Mouse (Mus musculus) CH12.LX (cell line): Measurements from ENCODE around the gene Tmem38b. TPM values are rescaled to one million over a fixed set of nuclear protein-coding genes. Genes with fewer than 3 reads are reported as not detected.

ENCODE experiments used
- DNase-seq: peaks from one replicate; pipeline ENCODE4 v3.0.0-alpha.2; 2013; ENCODE audit errors: extremely low read depth
- H3K27ac ChIP-seq: 2 replicates; pipeline ENCODE4 v1.5.1; 2012; ENCODE audit warnings: low read depth, mild to moderate bottlenecking, control low read depth, moderate library complexity; ENCODE audit not compliant: insufficient read depth
- H3K27me3 ChIP-seq: replicated peaks from 2 replicates; pipeline ENCODE3; 2012; ENCODE audit warnings: inconsistent platforms
- H3K36me3 ChIP-seq, 2 experiments: replicated peaks in 1 of 2; 2 replicates each; pipeline versions ENCODE3 to v1.6.1; 2012; ENCODE audit warnings: inconsistent platforms in 1 of 2, low read length in 1 of 2, mild to moderate bottlenecking in 1 of 2, mixed read lengths in 1 of 2, moderate library complexity in 1 of 2; ENCODE audit not compliant: control insufficient read depth in 1 of 2, insufficient read depth in 1 of 2
- H3K4me1 ChIP-seq, 2 experiments: 2 replicates each; pipeline ENCODE4 v1.6.1; 2012; ENCODE audit warnings: inconsistent platforms in 1 of 2, moderate library complexity in 1 of 2; ENCODE audit not compliant: insufficient read depth in 2 of 2, control insufficient read depth in 1 of 2
- H3K4me2 ChIP-seq: 2 replicates; pipeline ENCODE4 v1.6.1; 2012; ENCODE audit warnings: low read depth, mild to moderate bottlenecking, control low read depth; ENCODE audit not compliant: poor library complexity, insufficient read depth, severe bottlenecking
- H3K4me3 ChIP-seq, 3 experiments: fragments of 150-350 bp in 1 of 3; sonication (generic) in 1 of 3; replicated peaks in 1 of 3; 2 replicates each; pipeline versions ENCODE3 to v1.5.1; 2011 to 2012; ENCODE audit warnings: low read depth in 2 of 3, low read length in 2 of 3, mild to moderate bottlenecking in 2 of 3, moderate library complexity in 2 of 3, control low read depth in 1 of 3, improper control_type of control experiment in 1 of 3, inconsistent platforms in 1 of 3, mixed read lengths in 1 of 3; ENCODE audit not compliant: poor library complexity in 1 of 3
- H3K79me2 ChIP-seq: replicated peaks from 2 replicates; pipeline ENCODE4 v1.6.1; 2012; ENCODE audit warnings: mild to moderate bottlenecking, moderate library complexity; ENCODE audit not compliant: control insufficient read depth, poor library complexity, insufficient read depth, severe bottlenecking; ENCODE audit errors: extremely low read depth
- H3K9ac ChIP-seq: 2 replicates; pipeline ENCODE4 v1.6.1; 2012; ENCODE audit warnings: low read depth, mild to moderate bottlenecking, control low read depth, moderate library complexity; ENCODE audit not compliant: insufficient read depth
- H3K9me3 ChIP-seq: replicated peaks from 2 replicates; pipeline ENCODE3; 2012; ENCODE audit warnings: low read length, inconsistent platforms, mixed read lengths
- BHLHE40 ChIP-seq: IDR thresholded peaks from 2 replicates; pipeline ENCODE4 v1.6.1; 2011; ENCODE audit warnings: mild to moderate bottlenecking, low read depth, low read length, improper control_type of control experiment
- CHD1 ChIP-seq: IDR thresholded peaks from 2 replicates; pipeline ENCODE4 v1.6.1; 2012; ENCODE audit warnings: low read depth, low read length, improper control_type of control experiment, inconsistent platforms
- ELF1 ChIP-seq: IDR thresholded peaks from 2 replicates; pipeline ENCODE4 v1.6.1; 2014; ENCODE audit warnings: low read depth, mild to moderate bottlenecking, inconsistent platforms, low read length, improper control_type of control experiment
- ETS1 ChIP-seq: conservative IDR thresholded peaks from 2 replicates; pipeline ENCODE4 v1.6.1; 2012; ENCODE audit warnings: low read depth, mild to moderate bottlenecking, inconsistent platforms, low read length, improper control_type of control experiment, moderate library complexity
- JUN ChIP-seq: IDR thresholded peaks from 2 replicates; pipeline ENCODE4 v1.6.1; 2011; ENCODE audit warnings: low read depth, mild to moderate bottlenecking, low read length, improper control_type of control experiment, moderate library complexity; ENCODE audit not compliant: insufficient read depth
- JUND ChIP-seq: conservative IDR thresholded peaks from 2 replicates; pipeline ENCODE4 v1.6.1; 2011; ENCODE audit warnings: low read depth, low read length, improper control_type of control experiment
- MAFK ChIP-seq: IDR thresholded peaks from 2 replicates; pipeline ENCODE4 v1.6.1; 2011; ENCODE audit warnings: low read length, improper control_type of control experiment; ENCODE audit not compliant: insufficient replicate concordance
- MAZ ChIP-seq: IDR thresholded peaks from 2 replicates; pipeline ENCODE4 v1.6.1; 2012; ENCODE audit warnings: low read depth, mild to moderate bottlenecking, inconsistent platforms, low read length, improper control_type of control experiment, moderate library complexity
- POLR2A ChIP-seq: IDR thresholded peaks from 2 replicates; pipeline ENCODE4 v1.6.1; 2011; ENCODE audit warnings: low read depth, mild to moderate bottlenecking, improper control_type of control experiment, low read length
- USF1 ChIP-seq: IDR thresholded peaks from 2 replicates; pipeline ENCODE4 v1.6.1; 2014; ENCODE audit warnings: low read depth, mild to moderate bottlenecking, inconsistent platforms, low read length, improper control_type of control experiment
- USF2 ChIP-seq: conservative IDR thresholded peaks from 2 replicates; pipeline ENCODE4 v1.6.1; 2011; ENCODE audit warnings: low read depth, low read length, improper control_type of control experiment
- ZC3H11A ChIP-seq: IDR thresholded peaks from 2 replicates; pipeline ENCODE4 v1.6.1; 2012; ENCODE audit warnings: low read depth, mild to moderate bottlenecking, inconsistent platforms, low read length, improper control_type of control experiment
- ZKSCAN1 ChIP-seq: IDR thresholded peaks from 2 replicates; pipeline ENCODE4 v1.6.1; 2012; ENCODE audit warnings: low read depth, inconsistent platforms, low read length, improper control_type of control experiment, borderline replicate concordance
- ZNF384 ChIP-seq: IDR thresholded peaks from 2 replicates; pipeline ENCODE4 v1.6.1; 2012; ENCODE audit warnings: low read depth, low read length, improper control_type of control experiment, inconsistent platforms
- dilution Hi-C: fragments of 300-500 bp; cut with MboI; formaldehyde crosslinking; loops from 2 replicates; pipeline ENCODE4 v1.14.3; 2020; ENCODE audit warnings: low sequenced_read_pairs; ENCODE audit not compliant: extremely low pct_unique_long_range_greater_than_20kb, extremely low pct_ligation_motif_present
- in situ Hi-C: fragments of 300-500 bp; cut with MboI; formaldehyde crosslinking; loops from 3 replicates; pipeline ENCODE4 v1.14.3; 2019; ENCODE audit warnings: low sequenced_read_pairs, low pct_ligation_motif_present, low pct_unique_long_range_greater_than_20kb, mixed read lengths
- polyA plus RNA-seq: library from polyadenylated mRNA; unstranded; fragments of >175 nt; gene quantifications from 2 replicates; pipeline ENCODE4 v1.2.1, GENCODE M21; 2012; ENCODE audit warnings: low read depth; ENCODE audit not compliant: insufficient read length
- total RNA-seq, 2 experiments: library from RNA; depleted of rRNA; stranded (reverse); fragments of 300-350 nt in 1 of 2; fragments of >200 nt in 1 of 2; gene quantifications; 2 replicates each; pipeline ENCODE4 v1.2.3; 2012 to 2014

Tmem38b gene
- total and polyA plus RNA-seq, 3 experiments = 5.9 to 10.8 (median 10.5) TPM

GRCm38 (mm10) chr4:53782216-53783070 is 43.4 kb upstream of the Tmem38b start:
- DNase-seq = no peak
- Histone ChIP-seq H3K9ac (no peak overlapping the region), H3K4me1 (peaks cover 2 to 24% of the 10 kb centered on the region in 2 experiments; a peak in 3 of 4 replicates), H3K79me2 (no peaks in the 10 kb centered on the region), H3K4me3 (no peak overlapping the region)
- dilution Hi-C loops = no loop called here
- TF ChIP-seq MAFK = no peak
- TF ChIP-seq CHD1 = no peak
- TF ChIP-seq ZC3H11A = no peak
- no peak for TF ChIP-seq POLR2A
- TF ChIP-seq ZKSCAN1 = peak; percentile 51; the same call in 1 of the 2 replicates
- TF ChIP-seq JUND = no peak
- TF ChIP-seq ELF1 = no peak
- peak; percentile 77 for TF ChIP-seq ZNF384
- no peak for TF ChIP-seq MAZ
- TF ChIP-seq, all 38 proteins: peak for 2
- no peaks in the 10 kb centered on the region for H3K27me3 ChIP-seq
- H3K36me3 ChIP-seq = no peaks in the 10 kb centered on the region
- no peak overlapping the region for H3K27ac ChIP-seq
- peak overlapping the region; percentile 38; the same call in 1 of the 2 replicates for H3K4me2 ChIP-seq
- H3K9me3 ChIP-seq = no peaks in the 10 kb centered on the region
- in situ Hi-C loops = no loop called here

GRCm38 (mm10) chr4:53785746-53786398 is 40.0 kb upstream of the Tmem38b start:
- TF ChIP-seq CHD1 = no peak
- peak; percentile 62 for TF ChIP-seq USF1
- TF ChIP-seq BHLHE40 = peak; percentile 70
- no peak for TF ChIP-seq JUN
- TF ChIP-seq USF2 = peak; percentile 69
- 0 out of 2 replicates have a peak, but pooled peaks have one; percentile 22 for TF ChIP-seq ELF1
- TF ChIP-seq ZKSCAN1 = no peak
- TF ChIP-seq ZNF384 = no peak
- no peak for TF ChIP-seq ETS1
- no peak overlapping the region for H3K27ac ChIP-seq
- H3K79me2 ChIP-seq = no peaks in the 10 kb centered on the region
- no peak overlapping the region for H3K4me2 ChIP-seq
- dilution Hi-C loops = no loop called here
- DNase-seq = no peak
- H3K9ac ChIP-seq = no peak overlapping the region
- H3K27me3 ChIP-seq = no peaks in the 10 kb centered on the region
- peaks cover 2 to 30% of the 10 kb centered on the region in 2 experiments; a peak in 3 of 4 replicates for H3K4me1 ChIP-seq
- in situ Hi-C loops = no loop called here
- H3K9me3 ChIP-seq = no peaks in the 10 kb centered on the region
- H3K36me3 ChIP-seq = no peaks in the 10 kb centered on the region
- no peak overlapping the region for H3K4me3 ChIP-seq
